Mouse (Mus musculus) left cerebral cortex, adult 2 months (tissue): ENCODE results near the gene Nav2. TPM values are rescaled to one million over a fixed set of nuclear protein-coding genes. Genes with fewer than 3 reads are reported as not detected.

Source experiments
- DNase-seq, 2 experiments: peaks; one replicate each; pipeline ENCODE4 v3.0.0; 2021 to 2022; ENCODE audit warnings: low spot score in 2 of 2, mixed read lengths in 1 of 2; ENCODE audit errors: extremely low spot score in 1 of 2
- H3K27ac ChIP-seq: fragments of 200-600 bp; 2 replicates; pipeline ENCODE4 v1.8.1; 2022
- H3K4me3 ChIP-seq: fragments of 200-600 bp; 2 replicates; pipeline ENCODE4 v1.8.1; 2022
- CTCF ChIP-seq: fragments of 200-600 bp; IDR thresholded peaks from 2 replicates; pipeline ENCODE4 v1.8.1; 2022; ENCODE audit warnings: antibody characterized with exemption, mild to moderate bottlenecking, moderate library complexity
- intact Hi-C: fragments of 180-260 bp; cut with DNase I; formaldehyde crosslinking; loops from one replicate; pipeline ENCODE4 v1.15.1; 2025
- total RNA-seq, 2 experiments: library from RNA; stranded (reverse); gene quantifications; 2 replicates each; pipeline ENCODE4 v1.2.3; 2021

Nav2 gene
- total RNA-seq, 2 experiments from 2014 or later = 102 to 119 TPM

DNA sequence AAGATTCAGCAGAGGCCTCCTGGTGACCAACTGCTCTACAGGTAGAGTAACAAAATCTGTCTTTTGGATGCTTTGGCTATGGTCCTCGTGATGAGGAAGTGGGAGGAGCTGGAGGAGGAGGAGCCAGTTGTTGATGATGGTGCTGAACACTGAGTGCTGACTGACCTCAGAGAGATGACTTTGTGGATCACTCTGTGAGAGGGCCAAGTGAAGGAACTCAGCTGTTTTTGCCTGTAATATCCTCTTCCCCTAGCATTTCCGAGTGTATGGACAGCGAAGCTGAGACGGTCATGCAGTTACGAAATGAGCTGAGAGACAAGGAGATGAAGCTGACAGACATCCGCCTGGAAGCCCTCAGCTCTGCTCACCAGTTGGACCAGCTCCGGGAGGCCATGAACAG, 674.0 kb downstream of the Nav2 start:
- no peak for TF ChIP-seq CTCF
- intact Hi-C loops = no loop called here
- H3K4me3 ChIP-seq = no peak overlapping the region
- no peak overlapping the region for H3K27ac ChIP-seq
- DNase-seq = no peak

DNA sequence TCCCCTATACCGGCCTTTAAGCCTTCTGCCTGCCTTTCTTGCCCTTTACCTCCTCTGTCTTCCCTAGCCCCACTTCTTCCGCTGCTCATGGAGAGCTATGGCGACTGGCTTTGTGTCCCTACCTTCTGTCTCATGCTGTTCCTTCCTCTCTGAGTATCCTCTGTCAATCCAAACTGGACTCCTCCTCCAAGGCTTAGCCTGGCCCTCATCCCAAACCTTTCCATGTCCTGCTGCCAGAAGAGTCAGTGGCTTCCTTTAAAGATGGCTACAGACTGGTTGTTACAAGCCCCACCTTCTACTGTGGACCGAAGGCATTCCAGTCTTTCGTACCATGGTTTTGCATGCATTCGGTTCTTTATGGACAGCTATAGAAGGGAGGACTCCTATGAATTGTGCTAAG, 674.7 kb downstream of the Nav2 start:
- no peak overlapping the region for H3K27ac ChIP-seq
- DNase-seq = no peak
- H3K4me3 ChIP-seq = no peak overlapping the region
- intact Hi-C loops = no loop called here
- TF ChIP-seq CTCF = no peak

DNA sequence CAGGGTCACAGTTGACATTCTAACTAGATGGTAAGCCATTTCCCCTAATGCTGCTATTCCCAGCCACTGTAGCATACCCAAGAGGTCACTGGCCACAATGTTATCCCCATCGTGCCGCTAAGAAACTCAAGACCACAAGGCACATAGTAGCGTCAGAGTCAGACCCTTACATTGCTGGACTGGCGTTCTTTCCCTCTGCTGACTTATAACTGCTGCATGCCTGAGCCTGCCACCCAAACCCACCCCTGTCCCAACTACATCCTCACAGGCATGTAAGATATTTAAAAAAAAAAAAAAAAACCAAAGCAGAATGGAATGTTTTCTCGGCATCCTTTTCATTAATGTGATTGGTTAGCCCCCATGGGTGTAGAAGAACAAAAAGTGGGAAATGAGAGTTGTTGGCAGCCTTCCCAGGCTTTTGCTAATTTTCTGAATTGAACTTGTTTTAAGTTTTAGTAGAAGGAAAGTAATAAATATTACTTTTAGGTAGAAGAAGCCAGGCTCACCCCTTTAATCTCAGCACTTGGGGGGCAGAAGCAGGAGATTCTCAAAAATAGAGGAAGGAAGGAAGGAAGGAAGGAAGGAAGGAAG, 678.1 kb downstream of the Nav2 start:
- intact Hi-C loops = no loop called here
- Histone ChIP-seq H3K27ac (no peak overlapping the region), H3K4me3 (no peak overlapping the region)
- DNase-seq = no peak
- no peak for TF ChIP-seq CTCF

DNA sequence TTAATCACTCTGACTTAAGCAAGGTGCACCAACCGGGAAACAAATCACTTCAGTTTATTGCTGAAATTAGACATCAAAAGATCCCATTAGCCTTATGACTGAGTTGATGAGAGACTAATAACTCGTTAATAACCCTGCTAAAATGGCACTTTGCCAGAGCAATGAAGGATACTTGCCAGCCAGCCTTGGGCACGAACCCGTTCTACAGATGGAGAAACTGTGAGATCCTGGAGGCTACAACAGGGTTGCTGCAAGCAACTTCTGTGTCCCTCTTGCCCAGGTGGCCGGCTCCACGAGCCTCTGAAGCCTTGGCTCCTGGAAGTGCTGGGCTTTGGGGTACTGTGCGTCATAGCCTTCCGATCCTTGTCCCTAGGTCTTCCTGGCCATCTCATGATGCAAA, 681.1 kb downstream of the Nav2 start:
- H3K4me3 ChIP-seq = no peak overlapping the region
- TF ChIP-seq CTCF = no peak
- intact Hi-C loops = no loop called here
- no peak overlapping the region for H3K27ac ChIP-seq
- DNase-seq = no peak

DNA sequence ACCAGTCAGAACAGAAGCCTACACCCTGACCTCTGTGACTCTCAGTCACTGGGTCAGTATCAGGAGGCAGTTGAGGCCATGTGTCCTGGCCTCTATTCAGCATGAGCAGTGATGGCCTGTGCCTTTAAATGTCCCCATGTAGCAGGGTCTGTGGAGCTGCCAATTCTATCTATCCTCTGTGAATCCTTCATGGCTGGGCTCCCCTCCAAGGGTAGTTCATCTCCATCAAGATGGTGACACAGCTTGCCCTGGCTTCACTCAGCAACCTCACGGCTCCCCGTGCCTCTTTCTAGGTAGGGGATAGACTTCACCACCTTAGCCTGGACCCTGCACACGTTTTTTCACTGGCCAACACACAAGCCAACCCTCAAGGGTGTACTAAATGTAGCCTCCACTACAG, 689.3 kb downstream of the Nav2 start:
- DNase-seq = no peak
- H3K4me3 ChIP-seq = no peak overlapping the region
- intact Hi-C loops = no loop called here
- H3K27ac ChIP-seq = peak overlapping the region; percentile 42; the same call in 1 of the 2 replicates
- no peak for TF ChIP-seq CTCF

DNA sequence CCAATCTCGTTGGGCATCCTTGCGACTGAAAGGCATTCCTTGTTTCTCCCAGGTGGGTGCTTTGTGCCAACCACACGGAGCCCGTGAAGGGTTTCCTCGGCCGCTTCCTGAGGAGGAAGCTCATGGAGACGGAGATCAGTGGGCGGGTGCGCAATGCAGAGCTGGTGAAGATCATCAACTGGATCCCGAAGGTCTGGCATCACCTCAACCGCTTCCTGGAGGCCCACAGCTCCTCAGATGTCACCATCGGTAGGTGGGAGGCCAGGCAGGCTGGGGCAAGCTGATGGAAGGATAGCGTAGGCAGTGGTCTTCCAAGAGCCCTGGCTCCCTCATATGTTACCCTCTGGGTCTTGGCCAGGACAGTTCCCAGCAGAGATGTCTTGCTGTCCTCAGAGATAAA, 689.7 kb downstream of the Nav2 start:
- no peak overlapping the region for H3K4me3 ChIP-seq
- intact Hi-C loops = no loop called here
- TF ChIP-seq CTCF = no peak
- DNase-seq = no peak
- peak overlapping the region; percentile 42; the same call in 1 of the 2 replicates for H3K27ac ChIP-seq

DNA sequence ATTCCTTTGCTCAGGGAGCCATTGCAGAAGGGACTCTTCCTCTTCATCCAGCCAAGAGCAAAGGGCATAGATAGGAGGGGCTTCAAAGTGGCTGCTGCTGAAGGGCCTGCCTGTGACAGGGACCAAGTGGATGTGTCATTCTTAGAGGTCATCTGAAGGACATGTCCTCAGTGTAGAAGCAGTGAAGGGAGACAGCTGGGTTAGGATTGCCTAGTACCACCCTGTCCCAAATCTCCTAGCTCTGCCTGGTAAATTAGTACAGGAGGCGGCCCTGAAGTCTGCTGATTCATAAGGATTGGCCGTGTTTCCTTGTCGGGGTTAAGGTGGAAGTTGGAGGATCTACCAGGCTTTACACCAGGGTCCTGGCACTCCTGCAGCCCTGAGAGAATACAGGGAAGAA, 691.4 kb downstream of the Nav2 start:
- TF ChIP-seq CTCF = no peak
- Histone ChIP-seq H3K4me3 (no peak overlapping the region), H3K27ac (peak overlapping the region; percentile 40; the same call in 1 of the 2 replicates)
- DNase-seq = no peak
- intact Hi-C loops = loop anchor here (2.0 to 5.0 kb wide), 2 partner anchors 108 to 129 kb away; no protein-coding TSS in a partner anchor

DNA sequence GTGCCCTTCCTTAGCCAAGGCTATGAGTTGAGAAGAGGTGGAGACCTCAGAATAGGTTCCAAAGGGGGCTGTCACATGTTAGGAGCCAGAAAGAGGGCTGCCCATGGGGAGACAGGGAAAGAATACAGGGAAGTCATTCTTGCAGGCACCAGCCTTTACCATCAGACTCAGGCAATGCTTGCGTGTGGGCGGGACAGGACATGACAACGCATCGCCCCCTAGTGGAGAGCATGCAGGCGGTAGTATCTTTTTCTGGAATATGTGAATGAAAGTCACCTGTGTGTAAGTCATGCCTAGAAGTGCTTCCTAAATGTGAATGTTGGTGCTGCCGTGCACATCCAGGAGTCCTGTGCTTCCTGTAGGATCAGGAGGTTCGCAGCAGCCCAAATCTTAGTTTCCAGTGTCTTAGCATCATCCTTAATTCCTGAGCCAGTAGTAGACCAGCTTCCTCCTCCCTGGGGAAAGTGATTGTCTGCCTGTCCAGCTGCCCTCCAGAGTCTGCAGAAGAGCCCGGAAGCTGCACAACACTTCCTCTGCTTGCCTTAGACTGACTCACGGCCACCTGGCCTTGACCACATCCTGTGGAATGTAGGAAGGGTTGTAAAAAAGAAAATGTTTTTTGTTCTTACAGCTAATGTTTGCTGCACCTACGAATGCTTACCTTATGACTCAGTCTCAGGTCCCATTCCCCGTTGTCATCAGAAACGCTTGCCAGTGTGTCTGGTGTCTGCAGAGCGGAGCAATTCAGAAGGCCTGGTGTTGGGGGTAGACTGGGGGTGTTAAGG, 692.9 kb downstream of the Nav2 start:
- H3K27ac ChIP-seq = peak overlapping the region; percentile 58
- peak; percentile 77 to 79 for DNase-seq
- intact Hi-C loops = loop anchor here (2.0 to 5.0 kb wide), 2 partner anchors 109 to 131 kb away; no protein-coding TSS in a partner anchor
- H3K4me3 ChIP-seq = no peak overlapping the region
- TF ChIP-seq CTCF = peak; percentile 81

DNA sequence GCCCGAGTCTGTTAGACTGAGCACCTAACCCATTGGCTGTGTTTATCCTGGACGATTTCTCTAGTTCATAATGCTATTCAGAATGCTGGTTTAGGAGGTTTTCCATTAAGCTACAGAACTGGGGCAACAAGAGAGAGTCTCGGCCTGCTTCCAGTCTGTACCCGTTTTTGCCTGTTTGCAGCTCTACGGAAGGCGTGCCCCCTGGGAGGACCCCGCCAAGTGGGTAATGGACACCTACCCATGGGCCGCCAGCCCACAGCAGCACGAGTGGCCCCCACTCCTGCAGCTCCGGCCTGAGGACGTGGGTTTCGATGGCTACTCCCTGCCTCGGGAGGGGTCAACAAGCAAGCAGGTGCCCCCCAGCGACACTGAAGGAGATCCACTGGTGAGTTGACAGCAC, 695.7 kb downstream of the Nav2 start:
- intact Hi-C loops = loop anchor here (5.0 kb wide), 1 partner anchor 112 kb away; no protein-coding TSS in a partner anchor

DNA sequence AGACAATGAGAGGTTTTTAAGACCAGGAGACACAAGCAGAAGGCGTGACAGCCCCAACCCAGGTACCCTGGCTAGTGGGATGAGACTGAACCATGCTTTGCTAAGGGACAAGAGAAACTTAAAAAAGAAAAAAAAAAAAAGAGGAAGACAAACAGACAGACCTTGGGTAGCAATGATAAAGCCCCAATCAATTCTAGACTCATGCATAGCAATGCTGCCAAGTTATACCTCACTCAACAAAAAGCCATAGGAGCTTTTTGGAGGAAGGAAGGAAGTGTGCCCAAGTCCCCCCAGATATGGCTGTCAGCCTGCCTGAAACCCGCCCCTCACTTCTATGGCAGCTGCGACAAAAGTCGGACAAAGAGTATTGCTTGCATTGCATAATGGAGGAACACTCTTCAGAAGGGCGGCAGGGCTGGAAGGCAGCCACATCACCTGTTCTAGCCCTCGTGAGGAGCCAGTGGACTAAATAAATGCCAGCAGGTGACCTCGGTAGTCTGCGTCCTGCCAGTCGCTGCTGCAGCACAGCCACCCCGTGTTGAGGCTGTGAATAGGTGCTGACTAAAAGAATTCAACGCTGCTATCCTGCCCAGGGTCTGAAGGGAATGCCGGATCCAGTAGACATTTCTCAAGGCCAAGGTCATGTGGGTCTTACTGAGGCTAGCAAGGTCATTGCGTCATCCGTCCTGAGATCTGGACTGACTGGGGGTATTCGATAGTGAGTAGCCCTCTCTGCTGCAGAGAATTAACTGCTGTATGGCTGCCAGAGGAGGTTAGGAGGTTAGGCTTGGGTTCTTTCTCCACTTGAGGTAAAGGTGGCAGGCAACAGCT, 696.7 kb downstream of the Nav2 start:
- intact Hi-C loops = loop anchor here (5.0 kb wide), 1 partner anchor 113 kb away; no protein-coding TSS in a partner anchor
- Histone ChIP-seq H3K4me3 (no peak overlapping the region), H3K27ac (peak overlapping the region; percentile 45; the same call in 1 of the 2 replicates)
- DNase-seq = no peak
- TF ChIP-seq CTCF = no peak

More for the DNA sequence above, 695.7 kb downstream of the Nav2 start:
- no peak for DNase-seq
- no peak for TF ChIP-seq CTCF
- Histone ChIP-seq H3K4me3 (no peak overlapping the region), H3K27ac (no peak overlapping the region; the same call in 1 of the 2 replicates)

DNA sequence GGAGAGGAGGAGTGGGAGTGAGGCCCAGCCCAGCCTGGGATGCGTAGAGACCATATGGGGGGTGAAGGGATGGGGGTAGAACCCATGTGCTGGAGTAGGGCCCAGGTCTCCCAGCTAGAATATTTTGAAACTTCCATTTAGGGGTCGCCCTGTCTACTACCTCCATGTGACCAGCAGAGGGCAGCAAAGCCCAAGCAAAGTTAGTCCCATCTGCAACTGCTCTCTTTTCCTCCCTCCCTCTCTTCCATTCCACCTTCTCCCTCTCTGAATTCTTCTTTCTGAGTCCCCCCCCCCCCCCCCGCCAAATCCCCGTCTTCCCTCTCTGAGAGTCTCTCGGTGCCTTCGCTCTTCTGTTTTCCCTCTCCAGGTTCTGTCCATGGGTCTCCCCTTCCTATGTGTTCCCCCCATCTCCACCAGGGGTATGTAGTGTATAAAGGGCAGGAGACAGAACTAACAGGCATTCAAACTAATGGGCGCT, 707.8 kb downstream of the Nav2 start:
- Histone ChIP-seq H3K27ac (no peak overlapping the region), H3K4me3 (no peak overlapping the region)
- TF ChIP-seq CTCF = peak; percentile 71
- intact Hi-C loops = loop anchor here (1.0 to 5.0 kb wide), 2 partner anchors 138 to 306 kb away; no protein-coding TSS in a partner anchor
- peak; percentile 50 to 70 for DNase-seq
